Mouse (Mus musculus) liver, adult 2 months (tissue): Measurements from ENCODE around the gene E130309D02Rik. TPM values are rescaled to one million over a fixed set of nuclear protein-coding genes. Genes with fewer than 3 reads are reported as not detected.

Experiments used
- DNase-seq: peaks from one replicate; pipeline ENCODE4 v3.0.0-alpha.2; 2011; ENCODE audit warnings: low read depth, low spot score; ENCODE audit errors: extremely low read depth
- H3K27ac ChIP-seq: fragments of 200-500 bp; replicated peaks from 2 replicates; pipeline ENCODE4 v1.5.1; 2012; ENCODE audit warnings: low read depth, mild to moderate bottlenecking, control low read depth, inconsistent platforms, low read length; ENCODE audit not compliant: insufficient read depth
- H3K27me3 ChIP-seq: fragments of 200-500 bp; 2 replicates; pipeline ENCODE4 v1.6.1; 2012; ENCODE audit warnings: mild to moderate bottlenecking, moderate library complexity, low read length, inconsistent platforms; ENCODE audit not compliant: control insufficient read depth, insufficient read depth
- H3K36me3 ChIP-seq: fragments of 200-500 bp; 2 replicates; pipeline ENCODE4 v1.6.1; 2012; ENCODE audit warnings: low read length, inconsistent platforms; ENCODE audit not compliant: control insufficient read depth, insufficient read depth
- H3K4me1 ChIP-seq: fragments of 200-500 bp; 2 replicates; pipeline ENCODE4 v1.6.1; 2011; ENCODE audit warnings: low read length; ENCODE audit not compliant: control insufficient read depth, insufficient read depth
- H3K4me3 ChIP-seq: fragments of 200-500 bp; 2 replicates; pipeline ENCODE4 v1.5.1; 2011; ENCODE audit warnings: low read depth, mild to moderate bottlenecking, control low read depth, low read length, moderate library complexity; ENCODE audit not compliant: insufficient read depth
- H3K79me2 ChIP-seq: fragments of 200-500 bp; 2 replicates; pipeline ENCODE4 v1.6.1; 2012; ENCODE audit warnings: inconsistent platforms, mild to moderate bottlenecking, low read length, moderate library complexity; ENCODE audit not compliant: control insufficient read depth, insufficient read depth
- H3K9ac ChIP-seq: fragments of 200-500 bp; 2 replicates; pipeline ENCODE4 v1.6.1; 2012; ENCODE audit warnings: low read depth, mild to moderate bottlenecking, control low read depth, inconsistent platforms, low read length
- CTCF ChIP-seq: fragments of 200-500 bp; IDR thresholded peaks from 2 replicates; pipeline ENCODE4 v1.5.1; 2011; ENCODE audit warnings: low read depth, low read length, control low read depth
- POLR2A ChIP-seq: fragments of 200-500 bp; IDR thresholded peaks from 2 replicates; pipeline ENCODE4 v1.6.1; 2011; ENCODE audit warnings: low read length, control low read depth; ENCODE audit not compliant: insufficient read depth; ENCODE audit errors: extremely low read depth
- WGBS: fragments of 180-500 bp; shearing (Covaris S2); methylation state at CpG from one replicate; pipeline ENCODE4 v1.1.7; 2018; 5-methylcytosine and 5-hydroxymethylcytosine counted together
- polyA plus RNA-seq: library from polyadenylated mRNA; depleted of rRNA; stranded (reverse); fragments of >200 nt; gene quantifications from 2 replicates; pipeline ENCODE4 v1.2.3, GENCODE M21; 2012
- total RNA-seq: library from RNA; depleted of rRNA; stranded (reverse); fragments of >200 nt; gene quantifications from 2 replicates; pipeline ENCODE4 v1.2.3, GENCODE M21; 2014

The E130309D02Rik gene
- total and polyA plus RNA-seq, 2 experiments: 4.3 to 12.8 TPM

DNA sequence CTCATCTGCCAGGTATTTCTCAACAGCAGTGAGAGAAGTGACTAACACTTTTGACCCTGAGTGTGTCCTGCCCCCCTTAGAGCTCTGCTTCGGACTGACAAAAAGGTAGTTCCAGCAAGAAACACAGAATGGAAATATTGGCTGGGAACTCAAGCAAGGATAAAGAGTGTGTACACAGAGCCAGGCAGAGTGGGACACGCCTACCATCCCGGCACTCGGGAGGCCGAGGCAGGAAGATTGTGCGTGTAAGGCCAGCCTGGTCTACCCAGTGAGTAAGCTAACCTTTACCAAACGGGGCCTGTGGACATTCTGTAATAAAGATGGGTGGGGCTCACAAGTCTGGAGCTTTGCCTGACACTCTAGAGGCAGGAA is 19.9 kb upstream of the E130309D02Rik start:
- H3K27me3 ChIP-seq: no peaks in the 10 kb centered on the region
- DNase-seq: no peak
- no peak overlapping the region for H3K9ac ChIP-seq
- no peak overlapping the region for H3K27ac ChIP-seq
- peaks cover 2% of the 10 kb centered on the region; the same call in 1 of the 2 replicates for H3K4me1 ChIP-seq
- no peak overlapping the region for H3K4me3 ChIP-seq
- 60% methylated on average over 7 of the region's 7 CpGs for WGBS
- H3K36me3 ChIP-seq: no peaks in the 10 kb centered on the region
- H3K79me2 ChIP-seq: no peaks in the 10 kb centered on the region
- no peak for TF ChIP-seq CTCF
- TF ChIP-seq POLR2A: no peak

DNA sequence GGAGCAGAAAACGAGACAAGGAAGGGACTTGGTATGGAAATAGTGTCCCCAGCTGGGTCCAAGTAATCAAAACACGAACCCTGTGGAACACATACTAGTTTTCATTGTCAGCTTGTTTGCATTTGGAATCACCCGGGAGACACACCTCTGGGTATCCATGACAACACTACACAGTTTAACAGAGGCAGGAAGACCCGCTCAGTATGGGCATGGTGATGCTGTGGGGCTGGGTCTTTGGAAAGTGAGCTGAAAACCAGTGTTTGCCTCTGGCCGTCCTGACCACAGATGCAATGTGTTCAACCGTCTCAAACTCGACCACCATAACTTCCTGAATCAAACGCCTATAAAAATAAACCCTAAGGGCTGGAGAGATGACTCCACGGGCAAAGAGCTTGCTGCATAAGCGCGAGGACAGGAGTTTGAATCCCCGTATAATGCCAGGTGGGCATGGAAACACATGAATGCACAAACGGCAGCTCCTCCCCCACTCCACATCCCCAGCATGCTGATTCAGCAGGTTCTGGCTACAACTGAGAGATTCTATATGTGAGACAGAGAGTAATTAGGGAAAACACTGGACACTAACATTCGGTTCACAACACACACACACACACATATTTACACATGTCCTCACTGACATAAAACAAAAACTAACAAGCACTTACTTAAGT is 19.4 kb upstream of the E130309D02Rik start:
- no peaks in the 10 kb centered on the region for H3K27me3 ChIP-seq
- 62% methylated on average over 14 of the region's 14 CpGs for WGBS

DNA sequence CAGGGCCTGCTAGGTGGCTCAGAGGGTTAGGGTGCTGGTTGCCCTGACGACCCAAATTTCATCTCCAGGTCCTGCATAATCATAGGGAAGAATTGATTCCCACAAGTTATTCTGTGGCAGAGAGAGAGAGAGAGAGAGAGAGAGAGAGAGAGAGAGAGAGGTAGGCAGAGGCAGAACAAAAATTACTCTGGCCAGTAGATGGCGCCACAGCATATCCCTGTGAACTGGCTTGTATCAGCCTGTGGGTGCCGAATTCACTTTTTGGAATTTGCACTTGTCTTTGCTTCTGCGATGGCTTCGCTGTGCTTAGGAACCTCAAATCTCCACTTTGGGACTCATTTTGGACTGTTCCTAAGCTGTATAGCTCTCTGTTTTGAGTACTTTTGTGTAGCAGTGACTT is 18.7 kb upstream of the E130309D02Rik start:
- TF ChIP-seq POLR2A (no peak), CTCF (peak; percentile 69)
- DNase-seq: peak; percentile 56
- Histone ChIP-seq H3K4me3 (no peak overlapping the region), H3K27me3 (no peaks in the 10 kb centered on the region), H3K4me1 (peaks cover 2% of the 10 kb centered on the region; the same call in 1 of the 2 replicates), H3K36me3 (no peaks in the 10 kb centered on the region), H3K9ac (no peak overlapping the region), H3K27ac (no peak overlapping the region), H3K79me2 (peaks cover under 1% of the 10 kb centered on the region; the same call in 1 of the 2 replicates)
- WGBS: 4% methylated on average over 5 of the region's 5 CpGs

More for the DNA sequence above, 19.4 kb upstream of the E130309D02Rik start:
- Histone ChIP-seq H3K4me3 (no peak overlapping the region), H3K9ac (no peak overlapping the region), H3K79me2 (no peaks in the 10 kb centered on the region; the same call in 1 of the 2 replicates), H3K27ac (no peak overlapping the region), H3K4me1 (peaks cover 2% of the 10 kb centered on the region; the same call in 1 of the 2 replicates), H3K36me3 (no peaks in the 10 kb centered on the region)
- DNase-seq: no peak
- TF ChIP-seq CTCF (no peak), POLR2A (no peak)

DNA sequence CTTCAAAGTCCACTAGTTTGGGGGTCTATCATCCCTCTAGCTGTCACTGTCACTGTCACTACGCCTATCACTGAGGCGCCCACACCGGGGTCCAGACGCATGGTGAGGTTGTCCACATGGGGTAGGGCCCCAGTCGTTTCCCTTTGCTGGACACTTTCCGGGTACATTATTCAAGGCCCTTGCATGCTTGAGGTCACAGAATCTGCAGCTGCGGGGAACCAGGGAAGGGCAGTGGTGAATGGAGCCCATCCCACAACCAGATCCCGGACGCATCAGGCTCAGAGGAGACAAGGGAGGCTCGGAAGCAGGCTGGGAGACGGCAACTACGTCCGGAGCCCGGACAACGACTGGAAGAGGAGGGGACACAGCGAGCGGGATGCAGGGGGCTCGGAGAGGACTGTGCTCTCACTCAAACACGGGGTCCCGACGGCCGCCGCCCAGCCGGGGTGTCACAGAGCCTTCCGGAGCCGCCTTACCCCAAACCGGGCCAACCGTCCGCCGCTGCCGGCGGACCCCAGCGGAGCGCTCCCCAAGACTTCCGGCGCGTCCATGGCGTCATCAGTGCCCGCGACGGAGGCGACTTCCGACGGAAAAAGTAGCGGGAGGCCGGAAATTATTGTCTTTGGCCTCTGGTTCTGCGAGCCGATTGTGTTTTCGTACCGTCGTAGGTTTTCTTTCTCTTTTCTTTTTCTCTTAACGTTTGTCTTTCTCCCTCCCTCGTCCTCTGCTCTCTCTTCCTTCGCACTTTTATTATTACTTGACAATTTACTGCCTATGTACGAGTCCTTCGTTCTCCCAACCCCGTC is 13.7 kb upstream of the E130309D02Rik start, which contains the start of gene Zdhhc4:
Gene Zdhhc4 (minus strand): TSS at position 567 of the 806 bp plus-strand sequence.
- peak; percentile 69 for DNase-seq
- Histone ChIP-seq H3K4me3 (peak within 1 kb of the TSS; percentile 75), H3K9ac (peak within 1 kb of the TSS; percentile 89), H3K4me1 (no peaks in the 10 kb centered on the region), H3K27ac (peak within 1 kb of the TSS; percentile 39), H3K27me3 (no peaks in the 10 kb centered on the region), H3K79me2 (peaks cover 7% of the 10 kb centered on the region; the same call in 1 of the 2 replicates), H3K36me3 (no peaks in the 10 kb centered on the region)
- TF ChIP-seq CTCF (no peak), POLR2A (peak; percentile 45; the same call in 1 of the 2 replicates)
- under 1% methylated on average over 57 of the region's 57 CpGs for WGBS

DNA sequence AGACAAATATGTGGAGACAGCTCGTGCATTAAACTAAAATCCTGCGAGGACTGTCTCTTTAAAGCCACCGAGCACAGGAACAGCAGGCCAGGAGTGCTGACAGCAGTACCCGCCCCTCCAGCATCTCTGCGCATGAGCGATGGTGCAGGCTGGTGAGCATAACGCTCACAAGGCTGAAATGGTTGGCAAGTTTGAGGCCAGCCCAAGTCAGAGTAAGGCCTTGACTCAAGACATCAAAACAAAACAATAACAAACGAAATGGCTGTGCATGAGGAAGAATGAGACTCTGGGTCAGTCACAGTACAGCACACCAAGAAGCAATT is 2.1 kb upstream of the E130309D02Rik start:
- DNase-seq: no peak
- no peaks in the 10 kb centered on the region for H3K27me3 ChIP-seq
- H3K79me2 ChIP-seq: no peaks in the 10 kb centered on the region; the same call in 1 of the 2 replicates
- H3K9ac ChIP-seq: peak overlapping the region; percentile 26; the same call in 1 of the 2 replicates
- H3K36me3 ChIP-seq: peaks cover 5% of the 10 kb centered on the region; the same call in 1 of the 2 replicates
- peaks cover 22% of the 10 kb centered on the region for H3K4me1 ChIP-seq
- 33% methylated on average over 8 of the region's 8 CpGs for WGBS
- H3K4me3 ChIP-seq: no peak overlapping the region
- peak overlapping the region; percentile 64 for H3K27ac ChIP-seq
- no peak for TF ChIP-seq POLR2A
- no peak for TF ChIP-seq CTCF
